Mouse (Mus musculus): ENCODE results near the gene Bscl2. TPM values are rescaled to one million over a fixed set of nuclear protein-coding genes. Genes with fewer than 3 reads are reported as not detected.

Bscl2 gene
- polyA plus RNA-seq, 1 experiment from 2014 or later, result 52.7 TPM

GRCm38 (mm10) chr19:8839908-8840791, 2.9 kb downstream of the Bscl2 start:
- Histone ChIP-seq H3K36me3 (ENCODE audit: control insufficient read depth, insufficient read depth, low read length) (0 out of 2 replicates have a peak, but pooled peaks cover 2% of the 10 kb centered on the region), H3K27ac (ENCODE audit: low read depth, low read length) (peak overlapping the region; percentile 56), H3K27me3 (ENCODE audit: control insufficient read depth, insufficient read depth, low read length) (no peaks in the 10 kb centered on the region), H3K4me3 (ENCODE audit: low read depth, low read length) (peak overlapping the region; percentile 46), H3K4me2 (peak overlapping the region; percentile 80), H3K9ac (ENCODE audit: low read length) (peak overlapping the region; percentile 74), H3K4me1 (ENCODE audit: control insufficient read depth, insufficient read depth, low read length) (peaks cover 27% of the 10 kb centered on the region), H3K9me3 (ENCODE audit: control insufficient read depth, low read length) (no peaks in the 10 kb centered on the region)
- peak; percentile 94 for DNase-seq (ENCODE audit: low spot score, missing footprints)
- WGBS, result 18% methylated on average over 29 of the region's 29 CpGs
- ATAC-seq (ENCODE audit: low FRiP score), result peak; percentile 49

GRCm38 (mm10) chr19:8841012-8841411, 3.7 kb downstream of the Bscl2 start:
- WGBS, result 88% methylated on average over 7 of the region's 7 CpGs
- Histone ChIP-seq H3K27ac (ENCODE audit: low read depth, low read length) (no peak overlapping the region), H3K27me3 (ENCODE audit: control insufficient read depth, insufficient read depth, low read length) (no peaks in the 10 kb centered on the region), H3K4me3 (ENCODE audit: low read depth, low read length) (peak overlapping the region; percentile 46), H3K9me3 (ENCODE audit: control insufficient read depth, low read length) (no peaks in the 10 kb centered on the region), H3K4me2 (peak overlapping the region; percentile 80), H3K4me1 (ENCODE audit: control insufficient read depth, insufficient read depth, low read length) (peaks cover 27% of the 10 kb centered on the region), H3K36me3 (ENCODE audit: control insufficient read depth, insufficient read depth, low read length) (peaks cover 2% of the 10 kb centered on the region; the same call in 1 of the 2 replicates), H3K9ac (ENCODE audit: low read length) (peak overlapping the region; percentile 74)
- ATAC-seq (ENCODE audit: low FRiP score) (no peak), DNase-seq (ENCODE audit: low spot score, missing footprints) (no peak)

- no peaks in the 10 kb centered on the region for H3K9me3 ChIP-seq (ENCODE audit: control insufficient read depth, low read length)
- H3K36me3 ChIP-seq (ENCODE audit: control insufficient read depth, insufficient read depth, low read length), result peaks cover 12% of the 10 kb centered on the region; the same call in 1 of the 2 replicates
- H3K4me1 ChIP-seq (ENCODE audit: control insufficient read depth, insufficient read depth, low read length), result peaks cover 27% of the 10 kb centered on the region
- no peak overlapping the region for H3K9ac ChIP-seq (ENCODE audit: low read length)
- DNase-seq (ENCODE audit: low spot score, missing footprints) (no peak), ATAC-seq (ENCODE audit: low FRiP score) (no peak)
- 88% methylated on average over 6 of the region's 6 CpGs for WGBS
- no peaks in the 10 kb centered on the region for H3K27me3 ChIP-seq (ENCODE audit: control insufficient read depth, insufficient read depth, low read length)
- H3K27ac ChIP-seq (ENCODE audit: low read depth, low read length), result no peak overlapping the region
- no peak overlapping the region for H3K4me3 ChIP-seq (ENCODE audit: low read depth, low read length)
- H3K4me2 ChIP-seq, result no peak overlapping the region
Measured at GRCm38 (mm10) chr19:8842961-8843360, 5.7 kb downstream of the Bscl2 start.

- 71% methylated on average over 5 of the region's 5 CpGs for WGBS
- no peak overlapping the region for H3K4me2 ChIP-seq
- ATAC-seq (ENCODE audit: low FRiP score) (no peak), DNase-seq (ENCODE audit: low spot score, missing footprints) (peak; percentile 92)
- H3K4me3 ChIP-seq (ENCODE audit: low read depth, low read length), result no peak overlapping the region
- H3K27ac ChIP-seq (ENCODE audit: low read depth, low read length), result no peak overlapping the region
- no peaks in the 10 kb centered on the region for H3K9me3 ChIP-seq (ENCODE audit: control insufficient read depth, low read length)
- peaks cover 14% of the 10 kb centered on the region for H3K4me1 ChIP-seq (ENCODE audit: control insufficient read depth, insufficient read depth, low read length)
- no peaks in the 10 kb centered on the region for H3K27me3 ChIP-seq (ENCODE audit: control insufficient read depth, insufficient read depth, low read length)
- peaks cover 15% of the 10 kb centered on the region for H3K36me3 ChIP-seq (ENCODE audit: control insufficient read depth, insufficient read depth, low read length)
- H3K9ac ChIP-seq (ENCODE audit: low read length), result no peak overlapping the region
Measured at GRCm38 (mm10) chr19:8844371-8845129, 7.3 kb downstream of the Bscl2 start.

GRCm38 (mm10) chr19:8848356-8848755, 11.1 kb downstream of the Bscl2 start:
- Histone ChIP-seq H3K9ac (ENCODE audit: low read length) (no peak overlapping the region), H3K4me1 (ENCODE audit: control insufficient read depth, insufficient read depth, low read length) (no peaks in the 10 kb centered on the region), H3K4me3 (ENCODE audit: low read depth, low read length) (no peak overlapping the region), H3K9me3 (ENCODE audit: control insufficient read depth, low read length) (no peaks in the 10 kb centered on the region), H3K4me2 (no peak overlapping the region), H3K27me3 (ENCODE audit: control insufficient read depth, insufficient read depth, low read length) (no peaks in the 10 kb centered on the region), H3K27ac (ENCODE audit: low read depth, low read length) (no peak overlapping the region), H3K36me3 (ENCODE audit: control insufficient read depth, insufficient read depth, low read length) (peaks cover 15% of the 10 kb centered on the region)
- ATAC-seq (ENCODE audit: low FRiP score) (no peak), DNase-seq (ENCODE audit: low spot score, missing footprints) (no peak)
- WGBS, result 83% methylated on average over 5 of the region's 5 CpGs

GRCm38 (mm10) chr19:8850402-8850901, 13.2 kb downstream of the Bscl2 start, which contains the start of gene Lrrn4cl:
Lrrn4cl (plus strand) TSS chr19:8850768.
- Histone ChIP-seq H3K36me3 (ENCODE audit: control insufficient read depth, insufficient read depth, low read length) (peaks cover 15% of the 10 kb centered on the region), H3K27ac (ENCODE audit: low read depth, low read length) (no peak within 1 kb of the TSS), H3K27me3 (ENCODE audit: control insufficient read depth, insufficient read depth, low read length) (no peaks in the 10 kb centered on the region), H3K4me2 (no peak within 1 kb of the TSS), H3K4me1 (ENCODE audit: control insufficient read depth, insufficient read depth, low read length) (no peaks in the 10 kb centered on the region), H3K9me3 (ENCODE audit: control insufficient read depth, low read length) (no peaks in the 10 kb centered on the region), H3K9ac (ENCODE audit: low read length) (no peak within 1 kb of the TSS), H3K4me3 (ENCODE audit: low read depth, low read length) (no peak within 1 kb of the TSS)
- ATAC-seq (ENCODE audit: low FRiP score), result peak; percentile 48; the same call in 1 of the 2 replicates
- DNase-seq (ENCODE audit: low spot score, missing footprints), result no peak
- 47% methylated on average over 7 of the region's 7 CpGs for WGBS

GRCm38 (mm10) chr19:8851639-8852038, 14.4 kb downstream of the Bscl2 start:
- WGBS, result 59% methylated on average over 7 of the region's 7 CpGs
- no peak for ATAC-seq (ENCODE audit: low FRiP score)

GRCm38 (mm10) chr19:8852236-8852928, 15.1 kb downstream of the Bscl2 start:
- H3K9ac ChIP-seq (ENCODE audit: low read length), result no peak overlapping the region
- no peak for ATAC-seq (ENCODE audit: low FRiP score)
- 60% methylated on average over 10 of the region's 10 CpGs for WGBS

More at GRCm38 (mm10) chr19:8851639-8852038, 14.4 kb downstream of the Bscl2 start:
- no peak overlapping the region for H3K4me3 ChIP-seq (ENCODE audit: low read depth, low read length)
- H3K4me1 ChIP-seq (ENCODE audit: control insufficient read depth, insufficient read depth, low read length), result no peaks in the 10 kb centered on the region
- H3K9me3 ChIP-seq (ENCODE audit: control insufficient read depth, low read length), result no peaks in the 10 kb centered on the region
- no peak overlapping the region for H3K27ac ChIP-seq (ENCODE audit: low read depth, low read length)
- H3K4me2 ChIP-seq, result no peak overlapping the region
- no peaks in the 10 kb centered on the region for H3K27me3 ChIP-seq (ENCODE audit: control insufficient read depth, insufficient read depth, low read length)
- H3K9ac ChIP-seq (ENCODE audit: low read length), result no peak overlapping the region
- DNase-seq (ENCODE audit: low spot score, missing footprints), result no peak
- peaks cover 10% of the 10 kb centered on the region for H3K36me3 ChIP-seq (ENCODE audit: control insufficient read depth, insufficient read depth, low read length)

More at GRCm38 (mm10) chr19:8852236-8852928, 15.1 kb downstream of the Bscl2 start:
- H3K27ac ChIP-seq (ENCODE audit: low read depth, low read length), result no peak overlapping the region
- no peaks in the 10 kb centered on the region for H3K4me1 ChIP-seq (ENCODE audit: control insufficient read depth, insufficient read depth, low read length)
- no peak for DNase-seq (ENCODE audit: low spot score, missing footprints)
- no peaks in the 10 kb centered on the region for H3K9me3 ChIP-seq (ENCODE audit: control insufficient read depth, low read length)
- no peak overlapping the region for H3K4me3 ChIP-seq (ENCODE audit: low read depth, low read length)
- H3K36me3 ChIP-seq (ENCODE audit: control insufficient read depth, insufficient read depth, low read length), result peaks cover 6% of the 10 kb centered on the region
- H3K27me3 ChIP-seq (ENCODE audit: control insufficient read depth, insufficient read depth, low read length), result no peaks in the 10 kb centered on the region
- H3K4me2 ChIP-seq, result no peak overlapping the region

Data from midbrain, embryonic 11.5 days (tissue).